12 mouse cellular contexts compared by ENCODE assay signal in the genomic region with DNA sequence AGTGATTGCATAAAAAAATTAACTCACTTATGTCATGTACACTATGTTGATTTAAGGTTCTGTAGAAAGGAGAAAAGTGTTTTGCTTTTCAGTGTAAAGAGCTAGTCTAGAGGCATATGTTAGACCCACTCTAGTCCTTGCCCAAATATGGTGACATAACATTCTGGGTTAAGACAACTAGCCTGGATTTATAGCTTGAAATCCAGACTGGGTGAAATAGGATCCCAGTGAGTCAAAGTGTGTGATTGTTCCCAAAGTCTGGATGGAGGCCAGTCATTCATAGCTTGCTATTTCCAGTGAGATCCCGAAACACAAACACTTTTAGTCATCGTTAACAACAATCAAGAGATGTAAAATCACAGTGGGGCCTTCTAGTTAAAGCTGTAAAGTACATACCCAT.
A peak's percentile ranks its signal among the peaks of the same experiment; 100 is the strongest.
DNase-seq lines count a peak whose midpoint lies in the region; ATAC-seq and TF ChIP-seq lines count a peak whose summit lies in the region.
"Had no signal": no experiment of that assay in that cellular context is flagged by ENCODE, and none has a peak within 500 bp of the region (broad histone marks: within the 10 kb centered on the region; RNA-seq: fewer than 3 reads in every experiment).

No protein-coding gene starts in this region.

- H3K4me1 ChIP-seq in kidney, embryonic 15.5 days, result 0 out of 2 replicates have a peak, but pooled peaks cover 4% of the 10 kb centered on the region
- H3K4me1 ChIP-seq in kidney, embryonic 16.5 days (ENCODE audit: insufficient read depth, low read length), result 0 out of 2 replicates have a peak, but pooled peaks cover 4% of the 10 kb centered on the region
- H3K4me1 ChIP-seq: embryonic facial prominence, embryonic 12.5 days; liver, embryonic 15.5 days had no signal

- no peak overlapping the region for H3K4me2 ChIP-seq in kidney, embryonic 15.5 days
- H3K4me2 ChIP-seq in kidney, embryonic 16.5 days (replicated peaks; ENCODE audit: low read depth, low read length), result no peak overlapping the region
- H3K4me2 ChIP-seq: embryonic facial prominence, embryonic 12.5 days; liver, embryonic 15.5 days had no signal

- H3K9ac ChIP-seq in kidney, embryonic 15.5 days, result no peak overlapping the region
- no peak overlapping the region for H3K9ac ChIP-seq in kidney, embryonic 16.5 days (replicated peaks; ENCODE audit: low read length)
- H3K9ac ChIP-seq: embryonic facial prominence, embryonic 12.5 days; liver, embryonic 15.5 days had no signal

- no peaks in the 10 kb centered on the region for H3K36me3 ChIP-seq in kidney, embryonic 15.5 days
- no peaks in the 10 kb centered on the region for H3K36me3 ChIP-seq in kidney, embryonic 16.5 days (ENCODE audit: insufficient read depth, low read length)
- H3K36me3 ChIP-seq: embryonic facial prominence, embryonic 12.5 days; liver, embryonic 15.5 days had no signal

- peak; percentile 12 for DNase-seq in adrenal gland, postnatal 14 days
- DNase-seq in adrenal gland, postnatal 25 days, result no peak
- no peak for DNase-seq in kidney, adult 8-10 months
- peak; percentile 18 for DNase-seq in MN1 (ENCODE audit: low spot score)
- no peak for DNase-seq in right cerebral cortex, adult 18-20 months
- DNase-seq in gastrocnemius, adult 2 months, result no peak
- DNase-seq: thymus, postnatal 4 days had no signal

- H3K9me3 ChIP-seq in kidney, embryonic 15.5 days (replicated peaks), result no peaks in the 10 kb centered on the region
- H3K9me3 ChIP-seq in kidney, embryonic 16.5 days (ENCODE audit: low read length), result no peaks in the 10 kb centered on the region
- H3K9me3 ChIP-seq: embryonic facial prominence, embryonic 12.5 days; liver, embryonic 15.5 days had no signal

- H3K27ac ChIP-seq in kidney, embryonic 15.5 days, result peak overlapping the region; percentile 32; the same call in 1 of the 2 replicates
- H3K27ac ChIP-seq in kidney, embryonic 16.5 days (ENCODE audit: low read length), result no peak overlapping the region
- no peak overlapping the region for H3K27ac ChIP-seq in gastrocnemius, adult 2 months
- H3K27ac ChIP-seq: embryonic facial prominence, embryonic 12.5 days; liver, embryonic 15.5 days had no signal

- peak; percentile 58; the same call in 1 of the 2 replicates for ATAC-seq in kidney, embryonic 15.5 days (replicated peaks; ENCODE audit: low FRiP score)
- ATAC-seq in kidney, embryonic 16.5 days (ENCODE audit: low FRiP score, low TSS enrichment), result peak; percentile 59; the same call in 1 of the 2 replicates
- ATAC-seq: inflammation-experienced regulatory T-cells, adult 6 months had no signal

- WGBS in kidney, embryonic 15.5 days, result 39% methylated on average over 2 of the region's 2 CpGs
- 25% methylated on average over 2 of the region's 2 CpGs for WGBS in kidney, embryonic 16.5 days

- H3K4me3 ChIP-seq in kidney, embryonic 15.5 days (replicated peaks), result no peak overlapping the region
- H3K4me3 ChIP-seq in kidney, embryonic 16.5 days (ENCODE audit: low read length), result no peak overlapping the region
- H3K4me3 ChIP-seq in gastrocnemius, adult 2 months, result no peak overlapping the region
- H3K4me3 ChIP-seq: embryonic facial prominence, embryonic 12.5 days; liver, embryonic 15.5 days had no signal

- intact Hi-C loops in gastrocnemius, adult 2 months (cut with DNase I), result no loop called here

- no peaks in the 10 kb centered on the region for H3K27me3 ChIP-seq in kidney, embryonic 15.5 days
- H3K27me3 ChIP-seq in kidney, embryonic 16.5 days (ENCODE audit: insufficient read depth, low read length), result no peaks in the 10 kb centered on the region
- H3K27me3 ChIP-seq: embryonic facial prominence, embryonic 12.5 days; liver, embryonic 15.5 days had no signal

- TF ChIP-seq CTCF in gastrocnemius, adult 2 months (IDR thresholded peaks at IDR 0.05), result no peak

Comparison
In these comparisons a context has a peak if more than half of its experiments do, and no peak if none do; other contexts are left out.
1. DNase-seq: peak in adrenal gland, postnatal 14 days (single experiment) and MN1 (single experiment); none in adrenal gland, postnatal 25 days (single experiment), kidney, adult 8-10 months (0 of 2), right cerebral cortex, adult 18-20 months (single experiment) and gastrocnemius, adult 2 months (single experiment).